Mouse (Mus musculus): ENCODE results near the gene Pitpnm2.

DNA sequence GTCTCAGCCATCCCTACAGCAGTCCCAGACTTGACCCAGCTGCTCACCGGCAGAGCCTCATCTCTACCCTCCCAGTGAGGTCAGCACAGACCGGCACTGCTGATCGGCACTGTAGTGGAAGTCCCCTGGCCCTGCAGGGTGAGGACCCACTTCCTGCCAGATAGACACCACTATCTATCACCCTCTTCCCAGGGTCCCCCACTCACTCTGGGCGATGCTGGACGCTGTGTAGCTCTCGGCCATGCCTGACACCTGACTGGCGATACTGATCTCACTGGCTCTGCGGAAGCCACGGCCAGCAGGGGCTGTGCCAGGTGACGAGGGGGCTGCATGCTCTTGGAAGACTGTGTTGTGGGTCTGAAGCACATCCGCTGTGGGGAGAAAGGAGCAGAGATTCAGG is 124.5 kb downstream of the Pitpnm2 start:
- TF ChIP-seq EP300 (IDR thresholded peaks at IDR 0.05), result no peak
- no peak for TF ChIP-seq CTCF (IDR thresholded peaks at IDR 0.05)

Measured in lung, postnatal 0 days (tissue).